Mouse (Mus musculus) MEL (cell line): ENCODE results near the gene Lgr5.

Experiments
- BHLHE40 ChIP-seq: IDR thresholded peaks from 2 replicates; pipeline ENCODE4 v1.6.1; 2012; ENCODE audit warnings: low read depth, mild to moderate bottlenecking, inconsistent platforms, low read length, improper control_type of control experiment, borderline replicate concordance
- CTCF ChIP-seq, 3 experiments: IDR thresholded peaks in 2 of 3; conservative IDR thresholded peaks in 1 of 3; 2 replicates each; pipeline ENCODE4 v1.5.1; 2011 to 2012; ENCODE audit warnings: low read length in 3 of 3, low read depth in 2 of 3, mild to moderate bottlenecking in 2 of 3, improper control_type of control experiment in 1 of 3, inconsistent platforms in 1 of 3, mixed read lengths in 1 of 3, moderate library complexity in 1 of 3; ENCODE audit not compliant: control insufficient read depth in 1 of 3, insufficient read depth in 1 of 3, poor library complexity in 1 of 3, severe bottlenecking in 1 of 3
- EP300 ChIP-seq, 2 experiments: IDR thresholded peaks; 2 replicates each; pipeline ENCODE4 v1.6.1; 2011; ENCODE audit warnings: improper control_type of control experiment in 2 of 2, low read length in 2 of 2, low read depth in 1 of 2, mild to moderate bottlenecking in 1 of 2
- ETS1 ChIP-seq: IDR thresholded peaks from 2 replicates; pipeline ENCODE4 v1.6.1; 2012; ENCODE audit warnings: low read depth, mild to moderate bottlenecking, inconsistent platforms, low read length, improper control_type of control experiment, moderate library complexity
- HCFC1 ChIP-seq: IDR thresholded peaks from 2 replicates; pipeline ENCODE4 v1.6.1; 2012; ENCODE audit warnings: low read depth, mild to moderate bottlenecking, inconsistent platforms, low read length, improper control_type of control experiment, moderate library complexity
- MEF2A ChIP-seq: IDR thresholded peaks from 2 replicates; pipeline ENCODE4 v1.6.1; 2014; ENCODE audit warnings: low read depth, mild to moderate bottlenecking, inconsistent platforms, low read length, improper control_type of control experiment; ENCODE audit not compliant: poor library complexity, insufficient replicate concordance, severe bottlenecking; ENCODE audit errors: extremely low read depth
- POLR2A ChIP-seq, 2 experiments: IDR thresholded peaks; 2 replicates each; pipeline ENCODE4 v1.6.1; 2011 to 2012; ENCODE audit warnings: low read length in 2 of 2, mild to moderate bottlenecking in 2 of 2, control low read depth in 1 of 2, improper control_type of control experiment in 1 of 2, low read depth in 1 of 2, moderate library complexity in 1 of 2; ENCODE audit not compliant: control insufficient read depth in 1 of 2, insufficient read depth in 1 of 2, poor library complexity in 1 of 2
- TCF12 ChIP-seq: IDR thresholded peaks from 2 replicates; pipeline ENCODE4 v1.6.1; 2014; ENCODE audit warnings: low read depth, mild to moderate bottlenecking, inconsistent platforms, low read length, improper control_type of control experiment, moderate library complexity
- ZNF384 ChIP-seq: IDR thresholded peaks from 2 replicates; pipeline ENCODE4 v1.6.1; 2012; ENCODE audit warnings: low read depth, mild to moderate bottlenecking, inconsistent platforms, low read length, improper control_type of control experiment

DNA sequence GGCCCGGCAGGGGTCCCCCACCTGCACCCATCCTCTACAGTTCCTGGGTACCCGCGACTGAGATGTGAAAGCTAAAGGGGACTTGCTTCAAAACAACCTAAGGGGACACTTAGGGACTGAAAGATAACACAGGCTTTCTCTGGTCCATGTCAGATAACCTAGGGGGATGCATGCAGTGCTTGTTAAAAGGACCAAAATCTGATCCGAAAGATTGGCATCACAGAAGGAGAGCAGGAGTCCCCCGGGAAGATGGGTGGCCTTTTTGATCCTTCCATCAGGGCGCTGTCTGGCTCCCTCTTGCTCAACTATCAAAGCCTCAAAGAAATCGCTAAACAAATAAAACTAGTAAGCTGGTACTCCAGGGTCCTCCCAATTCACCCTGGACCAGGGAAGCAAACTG is 399 bp upstream of the Lgr5 start:
- no peak for TF ChIP-seq ETS1
- no peak for TF ChIP-seq HCFC1
- no peak for TF ChIP-seq CTCF (IDR thresholded peaks at IDR 0.05 in 2 of 3, conservative IDR thresholded peaks at IDR 0.05 in 1 of 3; ENCODE audit: control insufficient read depth in 1 of 3, insufficient read depth in 1 of 3, low read depth in 2 of 3, low read length in 3 of 3, poor library complexity in 1 of 3, severe bottlenecking in 1 of 3)
- no peak for TF ChIP-seq MEF2A
- no peak for TF ChIP-seq TCF12
- TF ChIP-seq BHLHE40: no peak
- TF ChIP-seq POLR2A (IDR thresholded peaks at IDR 0.05; ENCODE audit: control insufficient read depth in 1 of 2, insufficient read depth in 1 of 2, low read depth in 1 of 2, low read length in 2 of 2, poor library complexity in 1 of 2): no peak
- TF ChIP-seq EP300 (IDR thresholded peaks at IDR 0.05; ENCODE audit: low read depth in 1 of 2, low read length in 2 of 2): no peak
- TF ChIP-seq ZNF384: no peak
